9 mouse cellular contexts compared by ENCODE assay signal in genomic region chr6:140894467-140894866, GRCm38 (mm10).
DNase-seq lines count a peak whose midpoint lies in the region; ATAC-seq lines count a peak whose summit lies in the region.
"Had no signal": no experiment of that assay in that cellular context is flagged by ENCODE, and none has a peak within 500 bp of the region (broad histone marks: within the 10 kb centered on the region; RNA-seq: fewer than 3 reads in every experiment).

No protein-coding gene starts in this region.

- WGBS in forebrain, embryonic 12.5 days: 62% methylated on average over 11 of the region's 11 CpGs
- 55% methylated on average over 11 of the region's 11 CpGs for WGBS in forebrain, embryonic 16.5 days
- WGBS in midbrain, embryonic 15.5 days: 29% methylated on average over 11 of the region's 11 CpGs

- H3K4me1 ChIP-seq in forebrain, embryonic 12.5 days: peaks cover 6% of the 10 kb centered on the region; the same call in 1 of the 2 replicates
- peaks cover 2% of the 10 kb centered on the region; the same call in 1 of the 2 replicates for H3K4me1 ChIP-seq in forebrain, embryonic 16.5 days (replicated peaks; ENCODE audit: control insufficient read depth, insufficient read depth, low read length)
- no peaks in the 10 kb centered on the region for H3K4me1 ChIP-seq in midbrain, embryonic 15.5 days

- 0 out of 2 replicates have a peak, but pooled peaks have one; percentile 31 for ATAC-seq in forebrain, embryonic 12.5 days (ENCODE audit: low FRiP score)
- no peak for ATAC-seq in forebrain, embryonic 16.5 days
- no peak; the same call in 1 of the 2 replicates for ATAC-seq in midbrain, embryonic 15.5 days (replicated peaks)

- no peaks in the 10 kb centered on the region for H3K9me3 ChIP-seq in forebrain, embryonic 12.5 days
- no peaks in the 10 kb centered on the region for H3K9me3 ChIP-seq in forebrain, embryonic 16.5 days (ENCODE audit: control insufficient read depth, low read length)
- no peaks in the 10 kb centered on the region for H3K9me3 ChIP-seq in midbrain, embryonic 15.5 days
- H3K9me3 ChIP-seq: lung, embryonic 15.5 days had no signal

- no peaks in the 10 kb centered on the region for H3K27me3 ChIP-seq in forebrain, embryonic 12.5 days
- no peaks in the 10 kb centered on the region for H3K27me3 ChIP-seq in forebrain, embryonic 16.5 days (replicated peaks; ENCODE audit: control insufficient read depth, insufficient read depth, low read length)
- no peaks in the 10 kb centered on the region for H3K27me3 ChIP-seq in midbrain, embryonic 15.5 days (replicated peaks)
- H3K27me3 ChIP-seq: lung, embryonic 15.5 days had no signal

- intact Hi-C loops in left cerebral cortex, postnatal 10 days (cut with DNase I): no loop called here

- H3K4me2 ChIP-seq in forebrain, embryonic 12.5 days: no peak overlapping the region
- H3K4me2 ChIP-seq in forebrain, embryonic 16.5 days (ENCODE audit: low read length): no peak overlapping the region
- no peak overlapping the region for H3K4me2 ChIP-seq in midbrain, embryonic 15.5 days
- H3K4me2 ChIP-seq: lung, embryonic 15.5 days had no signal

- no peak overlapping the region for H3K4me3 ChIP-seq in forebrain, embryonic 12.5 days (replicated peaks)
- no peak overlapping the region for H3K4me3 ChIP-seq in forebrain, embryonic 16.5 days (replicated peaks; ENCODE audit: low read length)
- H3K4me3 ChIP-seq in midbrain, embryonic 15.5 days: no peak overlapping the region
- H3K4me3 ChIP-seq: lung, embryonic 15.5 days had no signal

- no peak overlapping the region for H3K27ac ChIP-seq in forebrain, embryonic 12.5 days
- H3K27ac ChIP-seq in forebrain, embryonic 16.5 days (ENCODE audit: low read length): no peak overlapping the region
- H3K27ac ChIP-seq in midbrain, embryonic 15.5 days: 0 out of 2 replicates have a peak overlapping the region, but pooled peaks have one; percentile 30
- H3K27ac ChIP-seq: lung, embryonic 15.5 days had no signal

- peak; percentile 30 for DNase-seq in cerebellum, adult 11-12 months
- peak; percentile 36 for DNase-seq in kidney, adult 11 months
- DNase-seq in left cerebral cortex, postnatal 10 days (ENCODE audit: extremely low spot score in 1 of 2, low spot score in 2 of 2): no peak
- no peak for DNase-seq in thymus, postnatal 36 days
- DNase-seq in testis, postnatal 10 days (ENCODE audit: low spot score): no peak

- no peaks in the 10 kb centered on the region for H3K36me3 ChIP-seq in forebrain, embryonic 12.5 days (replicated peaks)
- no peaks in the 10 kb centered on the region for H3K36me3 ChIP-seq in forebrain, embryonic 16.5 days (ENCODE audit: control insufficient read depth, insufficient read depth)
- H3K36me3 ChIP-seq in midbrain, embryonic 15.5 days (replicated peaks): no peaks in the 10 kb centered on the region
- H3K36me3 ChIP-seq: lung, embryonic 15.5 days had no signal

- H3K9ac ChIP-seq in forebrain, embryonic 12.5 days: no peak overlapping the region
- no peak overlapping the region for H3K9ac ChIP-seq in forebrain, embryonic 16.5 days (replicated peaks; ENCODE audit: low read depth, low read length)
- H3K9ac ChIP-seq in midbrain, embryonic 15.5 days: no peak overlapping the region
- H3K9ac ChIP-seq: lung, embryonic 15.5 days had no signal

Comparison
In these comparisons a context has a peak if more than half of its experiments do, and no peak if none do; other contexts are left out.
1. DNase-seq: peak in cerebellum, adult 11-12 months (single experiment) and kidney, adult 11 months (single experiment); none in left cerebral cortex, postnatal 10 days (0 of 2), thymus, postnatal 36 days (0 of 2) and testis, postnatal 10 days (single experiment).